Mouse (Mus musculus) heart, embryonic 13.5 days (tissue): ENCODE measurements around the gene Ankrd52. TPM values are rescaled to one million over a fixed set of nuclear protein-coding genes. Genes with fewer than 3 reads are reported as not detected.

Experiments used
- ATAC-seq: fragments of 200-750 bp; cut with Nextera tagmentation; 2 replicates; pipeline ENCODE4 v1.8.0; 2017; ENCODE audit warnings: moderate TSS enrichment; ENCODE audit not compliant: insufficient number of reproducible peaks, low FRiP score, low TSS enrichment; ENCODE audit errors: extremely low read depth
- H3K27ac ChIP-seq: fragments of 300-500 bp; sonication (generic); replicated peaks from 2 replicates; pipeline ENCODE4 v1.5.1; 2015; ENCODE audit warnings: moderate library complexity, mild to moderate bottlenecking, inconsistent platforms
- H3K27me3 ChIP-seq: fragments of 300-500 bp; sonication (generic); replicated peaks from 2 replicates; pipeline ENCODE4 v1.6.1; 2015; ENCODE audit warnings: mild to moderate bottlenecking, inconsistent platforms
- H3K36me3 ChIP-seq: fragments of 300-500 bp; sonication (generic); 2 replicates; pipeline ENCODE4 v1.6.1; 2015; ENCODE audit warnings: mild to moderate bottlenecking, inconsistent platforms
- H3K4me1 ChIP-seq: fragments of 300-500 bp; sonication (generic); 2 replicates; pipeline ENCODE4 v1.6.1; 2015; ENCODE audit warnings: inconsistent platforms
- H3K4me2 ChIP-seq: fragments of 300-500 bp; sonication (generic); 2 replicates; pipeline ENCODE4 v1.6.1; 2015; ENCODE audit warnings: inconsistent platforms, mild to moderate bottlenecking, moderate library complexity
- H3K4me3 ChIP-seq: fragments of 300-500 bp; sonication (generic); 2 replicates; pipeline ENCODE4 v1.5.1; 2015; ENCODE audit warnings: moderate library complexity, mild to moderate bottlenecking, inconsistent platforms
- H3K9ac ChIP-seq: fragments of 300-500 bp; sonication (generic); 2 replicates; pipeline ENCODE4 v1.6.1; 2015; ENCODE audit warnings: inconsistent platforms, mild to moderate bottlenecking, moderate library complexity
- H3K9me3 ChIP-seq: fragments of 300-500 bp; sonication (generic); 2 replicates; pipeline ENCODE4 v1.6.1; 2016; ENCODE audit warnings: inconsistent platforms
- WGBS: fragments of 180-500 bp; shearing (Covaris S2); methylation state at CpG from one replicate; pipeline ENCODE4 v1.1.7; 2015; ENCODE audit warnings: mixed read lengths; 5-methylcytosine and 5-hydroxymethylcytosine counted together
- microRNA-seq: library from miRNA; unstranded; fragments of <30 nt; microRNA quantifications from one replicate; pipeline ENCODE4, GENCODE M21; 2016
- polyA plus RNA-seq: library from polyadenylated mRNA; unstranded; fragments of >200 nt; fragmentation: Nextera tagmentation; extraction: Ambion mirVana; gene quantifications from 2 replicates; pipeline ENCODE4 v1.2.1, GENCODE M21; 2015

Gene Ankrd52
- polyA plus RNA-seq, 1 experiment from 2014 or later, result 9.4 TPM

- Histone ChIP-seq H3K4me3 (no peak overlapping the region), H3K9ac (no peak overlapping the region), H3K27ac (no peak overlapping the region), H3K9me3 (no peaks in the 10 kb centered on the region), H3K36me3 (peaks cover 58% of the 10 kb centered on the region), H3K4me1 (no peaks in the 10 kb centered on the region), H3K27me3 (no peaks in the 10 kb centered on the region), H3K4me2 (no peak overlapping the region)
- 85% methylated on average over 10 of the region's 10 CpGs for WGBS
- ATAC-seq, result no peak
Observed at GRCm38 (mm10) chr10:128441324-128442119, 64.6 kb downstream of the Ankrd52 start.

- WGBS, result 80% methylated on average over 1 of the region's 1 CpGs
- Histone ChIP-seq H3K36me3 (peaks cover 46% of the 10 kb centered on the region), H3K4me1 (no peaks in the 10 kb centered on the region), H3K9me3 (no peaks in the 10 kb centered on the region), H3K9ac (no peak overlapping the region), H3K27me3 (no peaks in the 10 kb centered on the region), H3K27ac (no peak overlapping the region), H3K4me3 (no peak overlapping the region), H3K4me2 (no peak overlapping the region)
- no peak for ATAC-seq
Observed at GRCm38 (mm10) chr10:128442718-128443117, 65.8 kb downstream of the Ankrd52 start.

- no peak overlapping the region for H3K9ac ChIP-seq
- no peak for ATAC-seq
Observed at GRCm38 (mm10) chr10:128444354-128444753, 67.4 kb downstream of the Ankrd52 start.

GRCm38 (mm10) chr10:128445407-128445806 is 68.5 kb downstream of the Ankrd52 start:
- no peak for ATAC-seq
- no peaks in the 10 kb centered on the region for H3K27me3 ChIP-seq
- no peak overlapping the region for H3K4me3 ChIP-seq
- H3K9ac ChIP-seq, result no peak overlapping the region
- H3K36me3 ChIP-seq, result peaks cover 19% of the 10 kb centered on the region
- no peaks in the 10 kb centered on the region for H3K9me3 ChIP-seq
- H3K4me2 ChIP-seq, result no peak overlapping the region
- H3K27ac ChIP-seq, result no peak overlapping the region
- 53% methylated on average over 4 of the region's 4 CpGs for WGBS
- H3K4me1 ChIP-seq, result no peaks in the 10 kb centered on the region

More at GRCm38 (mm10) chr10:128444354-128444753, 67.4 kb downstream of the Ankrd52 start:
- 65% methylated on average over 6 of the region's 6 CpGs for WGBS
- Histone ChIP-seq H3K9me3 (no peaks in the 10 kb centered on the region), H3K27ac (no peak overlapping the region), H3K4me1 (no peaks in the 10 kb centered on the region), H3K36me3 (peaks cover 30% of the 10 kb centered on the region), H3K27me3 (no peaks in the 10 kb centered on the region), H3K4me3 (no peak overlapping the region), H3K4me2 (no peak overlapping the region)

- Histone ChIP-seq H3K9me3 (no peaks in the 10 kb centered on the region), H3K27ac (no peak overlapping the region), H3K4me3 (no peak overlapping the region), H3K36me3 (no peaks in the 10 kb centered on the region), H3K4me2 (no peak overlapping the region), H3K9ac (no peak overlapping the region), H3K27me3 (no peaks in the 10 kb centered on the region), H3K4me1 (peaks cover 3% of the 10 kb centered on the region; the same call in 1 of the 2 replicates)
- 71% methylated on average over 6 of the region's 6 CpGs for WGBS
- no peak for ATAC-seq
Observed at GRCm38 (mm10) chr10:128451014-128451413, 74.1 kb downstream of the Ankrd52 start.

- H3K9me3 ChIP-seq, result no peaks in the 10 kb centered on the region
- H3K27me3 ChIP-seq, result peaks cover 4% of the 10 kb centered on the region; the same call in 1 of the 2 replicates
- 0 out of 2 replicates have a peak overlapping the region, but pooled peaks have one; percentile 58 for H3K9ac ChIP-seq
- H3K4me2 ChIP-seq, result no peak overlapping the region
- H3K27ac ChIP-seq, result no peak overlapping the region
- 68% methylated on average over 3 of the region's 3 CpGs for WGBS
- ATAC-seq, result no peak
- no peak overlapping the region for H3K4me3 ChIP-seq
- no peaks in the 10 kb centered on the region for H3K36me3 ChIP-seq
- H3K4me1 ChIP-seq, result peaks cover 4% of the 10 kb centered on the region; the same call in 1 of the 2 replicates
Observed at GRCm38 (mm10) chr10:128454471-128454870, 77.6 kb downstream of the Ankrd52 start.

- Histone ChIP-seq H3K9me3 (no peaks in the 10 kb centered on the region), H3K4me2 (peak overlapping the region; percentile 52), H3K27me3 (peaks cover 4% of the 10 kb centered on the region; the same call in 1 of the 2 replicates), H3K4me1 (peaks cover 7% of the 10 kb centered on the region), H3K9ac (peak overlapping the region; percentile 58; the same call in 1 of the 2 replicates), H3K36me3 (no peaks in the 10 kb centered on the region), H3K4me3 (peak overlapping the region; percentile 24), H3K27ac (no peak overlapping the region)
- 3% methylated on average over 6 of the region's 6 CpGs for WGBS
- ATAC-seq, result no peak
Observed at GRCm38 (mm10) chr10:128455280-128455679, 78.4 kb downstream of the Ankrd52 start.

GRCm38 (mm10) chr10:128457676-128458075 is 80.8 kb downstream of the Ankrd52 start:
- Histone ChIP-seq H3K4me3 (no peak overlapping the region), H3K4me1 (peaks cover 16% of the 10 kb centered on the region), H3K9ac (no peak overlapping the region), H3K36me3 (peaks cover 19% of the 10 kb centered on the region), H3K27me3 (peaks cover 4% of the 10 kb centered on the region; the same call in 1 of the 2 replicates), H3K4me2 (peak overlapping the region; percentile 81), H3K9me3 (no peaks in the 10 kb centered on the region), H3K27ac (no peak overlapping the region)
- 84% methylated on average over 6 of the region's 6 CpGs for WGBS
- ATAC-seq, result no peak

Small RNAs within 50 kb of the gene (microRNA-seq; reads per million reads assigned to microRNA genes)
- gene Gm25361 (not detected), gene Gm26308 (not detected), gene Mir6914 (not detected), gene Mir6915 (1.6 reads per million), gene Mir8105 (not detected)

Other genes with a start within 250 kb of the Ankrd52 start
- gene Rbms2, start 196.8 kb upstream of the Ankrd52 start, polyA plus RNA-seq, result 35.4 and 37.3 TPM in 2 replicates
- gene Gls2, start 182.7 kb upstream of the Ankrd52 start, polyA plus RNA-seq, result 0.53 and 0.96 TPM in 2 replicates
- 40.7 and 40.8 TPM in 2 replicates for gene Spryd4, start 165.3 kb upstream of the Ankrd52 start, polyA plus RNA-seq
- gene Mip, start 151.3 kb upstream of the Ankrd52 start, polyA plus RNA-seq, result not detected in 2 replicates
- 32.2 and 34.0 TPM in 2 replicates for gene Timeless, start 145.1 kb upstream of the Ankrd52 start, polyA plus RNA-seq
- gene Apon, start 123.0 kb upstream of the Ankrd52 start, polyA plus RNA-seq, result 0.10 and 0.17 TPM in 2 replicates
- gene Apof, start 108.4 kb upstream of the Ankrd52 start, polyA plus RNA-seq, result 0.27 and 1.7 TPM in 2 replicates
- gene Stat2, start 106.6 kb upstream of the Ankrd52 start, polyA plus RNA-seq, result 9.7 and 9.8 TPM in 2 replicates
- 1.8 and 2.6 TPM in 2 replicates for gene Il23a, start 78.4 kb upstream of the Ankrd52 start, polyA plus RNA-seq
- gene Pan2, start 73.8 kb upstream of the Ankrd52 start, polyA plus RNA-seq, result 24.9 and 25.7 TPM in 2 replicates
- 193 and 228 TPM in 2 replicates for gene Cnpy2, start 54.7 kb upstream of the Ankrd52 start, polyA plus RNA-seq
- gene Cs, start 39.4 kb upstream of the Ankrd52 start, polyA plus RNA-seq, result 396 and 409 TPM in 2 replicates
- gene Coq10a, start 8.1 kb upstream of the Ankrd52 start, polyA plus RNA-seq, result 11.8 and 12.6 TPM in 2 replicates
- gene Slc39a5, start 24.1 kb downstream of the Ankrd52 start, polyA plus RNA-seq, result 0.12 and 1.5 TPM in 2 replicates
- gene Nabp2, start 34.4 kb downstream of the Ankrd52 start, polyA plus RNA-seq, result 58.0 and 63.9 TPM in 2 replicates
- 26.8 and 27.0 TPM in 2 replicates for gene Rnf41, start 34.5 kb downstream of the Ankrd52 start, polyA plus RNA-seq
- 55.2 and 57.1 TPM in 2 replicates for gene Smarcc2, start 82.1 kb downstream of the Ankrd52 start, polyA plus RNA-seq
- 1,202 and 1,344 TPM in 2 replicates for gene Myl6, start 117.0 kb downstream of the Ankrd52 start, polyA plus RNA-seq
- gene Myl6b, start 121.6 kb downstream of the Ankrd52 start, polyA plus RNA-seq, result 3.2 and 4.5 TPM in 2 replicates
- 17.2 and 17.3 TPM in 2 replicates for gene Esyt1, start 148.8 kb downstream of the Ankrd52 start, polyA plus RNA-seq
- 7.6 and 9.4 TPM in 2 replicates for gene Zc3h10, start 170.7 kb downstream of the Ankrd52 start, polyA plus RNA-seq
- 2,656 and 2,881 TPM in 2 replicates for gene Rpl41, start 172.2 kb downstream of the Ankrd52 start, polyA plus RNA-seq
- 125 and 136 TPM in 2 replicates for gene Pa2g4, start 188.9 kb downstream of the Ankrd52 start, polyA plus RNA-seq
- 3.7 and 4.1 TPM in 2 replicates for gene Erbb3, start 212.5 kb downstream of the Ankrd52 start, polyA plus RNA-seq
- 455 and 482 TPM in 2 replicates for gene Rps26, start 249.6 kb downstream of the Ankrd52 start, polyA plus RNA-seq